Mouse (Mus musculus) spleen, embryonic (tissue): Measurements from ENCODE around the gene Cyp1a1.

Experiments
- CTCF ChIA-PET: fragments of 350-600 bp; sonication (Branson Sonifier 250); formaldehyde crosslinking; loops from one replicate; lab custom pipeline; 2022; lab: Charles Lee

Cyp1a1 gene

DNA sequence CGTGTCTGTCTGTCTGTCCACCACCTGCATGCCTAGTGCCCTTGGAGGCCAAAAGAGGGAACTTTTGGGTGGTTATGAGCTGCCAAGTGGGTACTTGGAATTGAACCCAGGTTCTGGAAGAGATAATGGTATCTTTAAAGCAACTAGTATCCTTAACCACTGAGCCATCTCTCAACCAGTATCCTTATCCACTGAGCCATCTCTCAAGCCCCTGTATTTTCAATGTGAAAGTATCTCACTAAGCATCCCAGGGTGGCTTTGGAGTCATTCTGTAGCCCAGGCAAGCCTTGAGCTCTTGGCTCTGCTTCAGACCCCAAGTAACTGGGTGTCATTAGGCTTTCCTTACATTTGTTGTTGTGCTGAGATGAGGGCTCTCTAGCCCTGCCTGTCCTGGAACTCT, 32.8 kb upstream of the Cyp1a1 start:
- CTCF ChIA-PET: interaction anchor here (0.6 to 2.2 kb wide), 5 partner anchors 9 to 131 kb away, joined by 3 to 17 read pairs (median 5); no protein-coding TSS in a partner anchor

DNA sequence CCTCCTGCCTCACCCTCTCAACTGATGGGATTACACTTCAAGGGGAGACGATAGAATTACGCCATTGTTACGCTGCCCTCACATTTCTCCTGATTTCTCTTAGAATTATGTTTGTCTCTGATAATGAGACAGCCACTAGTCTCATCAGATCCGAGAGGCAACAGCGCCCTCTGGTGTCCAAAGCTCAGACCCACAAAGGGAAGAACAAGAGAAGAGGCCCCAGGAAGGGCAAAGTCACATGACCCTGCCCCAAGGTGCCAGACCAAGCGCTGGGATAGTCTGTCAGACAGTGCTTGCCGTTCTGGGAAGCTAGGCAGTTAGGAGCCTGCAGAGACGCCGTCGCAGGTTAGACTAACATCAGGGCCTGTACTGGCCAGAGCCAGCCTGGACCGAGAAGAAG, 32.0 kb upstream of the Cyp1a1 start:
- CTCF ChIA-PET: interaction anchor here (0.6 to 2.2 kb wide), 8 partner anchors 17 to 131 kb away, joined by 3 to 17 read pairs (median 4); no protein-coding TSS in a partner anchor

DNA sequence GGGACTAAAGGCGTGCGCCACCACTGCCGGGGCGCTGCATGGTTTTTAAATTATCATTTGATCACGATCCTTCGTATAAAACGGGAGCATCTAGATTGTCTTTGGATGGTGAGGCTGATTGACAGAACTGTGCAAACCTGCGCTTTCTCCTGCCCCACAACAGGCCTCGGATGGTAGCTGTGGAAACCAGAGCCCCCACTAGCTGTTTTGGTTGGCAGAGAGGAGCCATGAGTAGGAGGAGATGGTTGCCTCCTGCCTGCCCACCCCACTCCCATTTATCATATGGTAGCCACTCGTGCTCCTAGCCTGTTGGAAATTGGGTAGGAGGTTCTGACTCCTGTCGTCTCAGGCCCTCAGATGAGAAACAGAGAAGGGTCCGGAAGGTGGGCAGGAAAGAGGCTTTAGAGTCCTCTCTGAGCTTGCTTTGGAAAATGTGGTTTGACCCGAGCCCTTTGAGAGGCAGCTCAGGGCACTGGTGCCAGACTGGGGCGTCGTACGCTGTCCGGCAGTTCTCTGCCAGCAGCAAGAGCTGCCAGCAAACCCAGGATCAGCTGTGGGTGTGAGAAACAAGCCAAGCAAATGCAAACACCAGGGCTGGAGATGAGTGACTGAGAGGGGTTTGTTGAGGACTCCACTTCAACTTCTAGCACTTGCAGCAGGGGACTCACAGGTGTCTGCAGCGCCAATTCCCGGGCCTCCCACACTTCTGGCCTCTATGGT, 30.9 kb upstream of the Cyp1a1 start:
- CTCF ChIA-PET: interaction anchor here (0.6 to 2.2 kb wide), 2 partner anchors 27 to 115 kb away, joined by 3 to 17 read pairs; no protein-coding TSS in a partner anchor

DNA sequence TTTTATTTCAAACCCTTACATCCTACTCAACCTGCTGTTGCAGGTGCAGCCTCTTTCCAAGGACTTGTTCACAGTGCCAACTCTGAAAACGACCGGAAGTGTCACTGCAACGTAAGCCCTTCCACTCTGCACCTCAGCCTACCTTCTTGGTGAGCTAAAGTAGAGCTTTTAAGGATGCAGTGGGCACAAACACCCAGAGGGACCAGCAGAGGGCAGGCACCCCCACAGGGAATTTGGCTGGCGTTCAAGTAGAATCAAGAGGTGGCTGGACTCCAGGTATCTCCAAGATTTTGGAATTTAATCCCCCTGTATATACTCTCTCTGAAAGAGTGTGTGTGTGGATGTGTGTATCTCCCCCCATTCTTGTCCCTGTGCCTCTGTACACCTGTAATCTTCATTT, 29.9 kb upstream of the Cyp1a1 start:
- CTCF ChIA-PET: interaction anchor here (0.7 kb wide), 1 partner anchor 19 kb away, joined by 3 read pairs; no protein-coding TSS in a partner anchor

DNA sequence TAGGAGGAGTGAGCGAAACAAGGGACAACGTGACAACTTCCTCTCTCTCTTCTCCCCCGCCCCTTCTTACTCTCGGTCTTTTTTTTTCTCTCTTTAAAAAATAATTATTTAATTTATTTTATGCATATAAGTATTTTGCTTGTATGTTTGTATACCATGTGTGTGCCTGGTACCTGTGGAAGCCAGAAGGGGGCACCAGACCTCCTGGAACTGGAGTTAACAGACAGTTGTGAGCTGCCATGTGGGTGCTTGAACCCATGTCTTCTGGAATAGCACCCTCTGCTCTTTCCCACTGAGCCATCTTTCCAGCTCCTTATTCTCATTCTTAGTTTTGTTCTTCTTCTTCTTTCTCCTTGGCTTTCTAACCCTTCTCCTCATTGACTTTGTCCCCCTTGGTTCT, 28.8 kb upstream of the Cyp1a1 start:
- CTCF ChIA-PET: interaction anchor here (0.6 to 1.2 kb wide), 5 partner anchors 25 to 499 kb away, joined by 3 to 5 read pairs (median 4); partner anchors contain the start of gene Ulk3

DNA sequence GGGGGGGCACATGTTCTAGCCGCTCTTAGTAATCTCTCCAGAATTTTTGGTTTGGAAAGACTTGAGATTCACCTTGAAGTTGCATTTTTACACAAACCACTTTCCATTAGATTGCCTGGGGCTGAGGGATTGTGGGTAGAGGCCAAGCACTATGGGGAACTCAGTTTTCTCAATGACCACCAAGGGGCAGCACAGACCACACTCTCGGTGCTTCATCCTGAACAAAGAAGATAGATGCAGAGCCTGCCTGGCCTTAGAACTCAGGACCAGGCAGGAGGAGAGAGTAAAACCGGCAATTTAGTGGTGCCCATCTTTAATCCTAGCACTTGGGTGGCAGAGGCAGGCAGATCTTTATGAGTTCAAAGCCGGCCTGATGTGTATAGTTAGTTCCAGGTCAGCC, 28.0 kb upstream of the Cyp1a1 start:
- CTCF ChIA-PET: interaction anchor here (0.6 to 1.2 kb wide), 5 partner anchors 34 to 594 kb away, joined by 3 to 5 read pairs (median 4); no protein-coding TSS in a partner anchor

DNA sequence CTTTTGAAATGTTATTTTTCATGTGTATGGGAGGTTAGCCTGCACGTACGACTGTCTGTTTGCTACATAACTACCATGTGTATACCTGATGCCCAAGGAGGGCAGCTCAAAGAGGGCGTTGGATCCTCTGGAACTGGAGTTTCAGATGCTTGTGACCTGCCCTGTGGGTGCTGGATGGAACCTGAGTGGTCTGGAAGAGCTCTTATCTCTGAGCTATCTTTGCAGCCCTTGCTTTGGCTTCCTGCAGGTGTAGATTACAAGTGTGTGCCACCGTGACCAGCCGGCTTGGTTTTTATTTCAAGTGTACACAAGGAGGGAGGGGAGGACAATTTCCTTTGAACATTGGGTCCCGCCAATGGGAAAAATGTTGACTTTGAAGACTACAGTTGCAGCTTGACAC, 27.2 kb upstream of the Cyp1a1 start:
- CTCF ChIA-PET: interaction anchor here (0.7 to 0.9 kb wide), 3 partner anchors 71 to 328 kb away, joined by 3 read pairs; partner anchors contain the start of gene Ulk3

DNA sequence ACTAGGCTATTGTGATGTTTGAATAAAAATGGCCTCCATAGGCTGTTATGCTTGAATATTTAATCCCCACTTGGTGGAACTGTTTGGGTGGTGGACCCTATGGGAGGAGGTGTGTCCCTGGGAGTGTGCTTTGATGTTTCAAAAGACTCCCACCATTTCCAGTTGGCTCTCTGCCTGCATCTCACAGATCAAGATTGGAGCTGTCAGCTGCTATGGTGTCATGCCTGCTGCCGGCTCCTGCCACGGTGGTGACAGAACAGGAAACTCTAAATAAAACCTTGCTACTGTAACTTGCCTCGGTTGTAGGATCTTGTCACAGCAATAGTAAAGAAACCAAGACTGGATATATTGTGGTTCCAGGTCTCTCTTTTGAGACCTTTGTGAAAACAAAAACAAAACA, 26.2 kb upstream of the Cyp1a1 start:
- CTCF ChIA-PET: no interaction called here

DNA sequence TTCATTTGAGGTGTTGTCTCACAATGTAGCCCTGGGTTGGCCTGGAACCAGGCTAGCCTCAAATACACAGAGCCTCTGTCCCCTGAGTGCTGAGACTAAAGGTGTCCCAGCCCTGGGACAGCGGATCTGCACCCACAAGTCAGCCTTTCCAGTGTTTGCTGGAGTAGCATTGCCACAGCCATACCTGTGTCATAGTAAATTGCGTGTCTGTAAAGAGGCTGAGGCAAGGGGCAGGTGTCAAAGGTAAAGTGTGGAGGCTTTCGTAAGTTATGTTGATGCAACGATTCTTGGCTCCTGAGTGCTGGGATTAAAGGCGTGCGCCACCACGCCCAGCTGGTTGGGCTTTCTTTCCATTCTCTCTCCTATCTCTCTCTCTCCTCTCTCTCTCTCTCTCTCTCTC, 23.1 kb upstream of the Cyp1a1 start:
- CTCF ChIA-PET: interaction anchor here (0.6 kb wide), 1 partner anchor 123 kb away, joined by 5 read pairs; no protein-coding TSS in a partner anchor

DNA sequence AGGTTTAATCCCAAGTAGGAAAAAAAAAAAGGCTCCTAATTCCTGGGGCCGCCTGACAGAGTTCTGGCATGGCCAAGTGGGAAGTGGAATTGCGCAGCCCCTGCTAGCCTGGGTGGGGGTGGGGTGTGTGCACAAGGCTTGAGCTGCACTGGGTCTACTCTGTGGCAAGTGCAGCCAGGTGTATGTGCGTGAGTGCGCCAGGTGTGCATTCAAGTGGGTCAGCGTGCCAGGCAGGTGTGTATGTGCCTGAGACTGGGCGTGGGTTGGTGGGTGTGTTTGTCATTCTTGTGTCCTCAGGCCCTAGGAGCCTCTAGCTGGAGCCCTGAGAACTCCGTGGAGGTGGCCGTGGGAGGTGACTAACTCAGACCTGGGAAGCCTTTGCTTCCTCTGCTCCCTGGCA, 21.2 kb upstream of the Cyp1a1 start:
- CTCF ChIA-PET: no interaction called here

DNA sequence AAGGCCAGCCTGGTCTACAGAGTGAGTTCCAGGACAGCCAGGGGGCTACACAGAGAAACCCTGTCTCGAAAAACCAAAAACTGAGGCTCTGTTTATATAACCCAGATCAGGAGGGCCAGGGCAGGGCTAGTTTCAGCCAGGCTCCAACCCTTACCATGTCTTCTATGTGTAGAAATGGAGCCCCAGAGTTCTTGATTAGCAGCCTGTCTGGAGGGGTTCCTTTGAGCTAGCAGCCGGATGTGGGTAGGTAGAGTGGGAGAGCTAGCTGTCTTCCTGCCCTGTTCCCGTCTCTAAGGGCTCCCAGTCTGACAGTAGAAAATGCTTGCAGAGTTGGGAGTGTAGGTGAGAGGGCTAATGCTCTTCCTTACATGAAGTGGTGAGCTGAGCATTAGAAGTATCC, 20.6 kb upstream of the Cyp1a1 start:
- CTCF ChIA-PET: no interaction called here

DNA sequence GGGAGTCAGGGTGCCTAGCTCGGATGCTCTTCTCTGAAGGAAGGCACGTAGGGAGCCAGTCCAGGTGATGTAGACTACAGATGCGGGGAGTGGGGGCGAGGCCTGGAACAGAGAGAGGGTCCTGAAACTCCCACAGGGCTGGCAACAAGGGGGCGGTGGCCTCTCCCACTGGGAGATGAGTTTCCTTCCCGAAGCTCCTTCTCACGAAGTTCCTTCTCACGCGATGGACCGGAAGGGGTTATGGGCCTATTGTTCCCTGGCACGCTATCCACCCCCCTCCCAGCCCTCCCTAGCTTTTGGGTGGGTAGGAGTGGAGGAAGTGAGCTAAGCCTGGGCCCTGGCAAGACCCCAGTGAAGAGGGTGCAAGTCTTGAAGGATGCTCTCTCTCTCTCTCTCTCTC, 19.9 kb upstream of the Cyp1a1 start:
- CTCF ChIA-PET: interaction anchor here (0.7 kb wide), 1 partner anchor 41 kb away, joined by 6 read pairs; no protein-coding TSS in a partner anchor

DNA sequence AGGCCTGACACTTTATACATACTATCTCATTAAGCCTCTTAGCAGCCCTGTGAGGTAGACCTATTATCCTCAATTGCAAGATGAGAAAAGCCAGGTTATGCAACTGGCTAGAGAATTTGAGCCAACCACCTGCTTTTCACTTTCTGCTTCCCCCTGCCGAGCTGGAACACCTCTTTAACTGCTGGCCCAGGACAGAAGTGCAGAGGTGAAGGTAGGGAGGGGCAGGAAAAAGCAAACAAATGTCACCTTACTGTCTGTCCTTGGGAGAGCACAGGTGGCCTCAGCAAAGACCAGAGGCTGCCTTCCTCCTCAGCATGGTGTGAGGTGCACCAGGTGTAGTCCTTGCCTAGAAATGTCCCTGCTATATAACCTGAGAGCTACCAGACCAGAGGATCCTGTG, 19.5 kb upstream of the Cyp1a1 start:
- CTCF ChIA-PET: interaction anchor here (0.7 kb wide), 1 partner anchor 41 kb away, joined by 6 read pairs; no protein-coding TSS in a partner anchor

DNA sequence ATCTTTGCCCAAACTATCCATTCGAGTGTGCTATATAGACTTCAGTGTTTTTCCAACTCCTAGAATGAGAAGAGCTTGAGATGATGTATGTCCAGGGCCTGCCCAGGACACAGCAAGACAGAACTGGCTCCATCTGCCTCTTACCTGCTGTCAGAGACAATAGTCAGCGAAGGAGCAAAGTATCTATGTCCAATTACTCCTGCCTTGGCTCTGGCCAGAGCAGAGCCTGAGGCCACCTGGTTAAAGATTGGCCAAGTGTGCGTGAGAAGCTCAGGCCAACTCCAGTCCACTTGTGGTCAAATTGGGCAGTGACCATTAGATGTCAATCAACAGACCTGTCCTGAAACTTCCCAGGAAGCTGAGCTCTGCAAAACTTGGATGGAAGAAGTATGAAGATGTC, 18.2 kb upstream of the Cyp1a1 start:
- CTCF ChIA-PET: no interaction called here

DNA sequence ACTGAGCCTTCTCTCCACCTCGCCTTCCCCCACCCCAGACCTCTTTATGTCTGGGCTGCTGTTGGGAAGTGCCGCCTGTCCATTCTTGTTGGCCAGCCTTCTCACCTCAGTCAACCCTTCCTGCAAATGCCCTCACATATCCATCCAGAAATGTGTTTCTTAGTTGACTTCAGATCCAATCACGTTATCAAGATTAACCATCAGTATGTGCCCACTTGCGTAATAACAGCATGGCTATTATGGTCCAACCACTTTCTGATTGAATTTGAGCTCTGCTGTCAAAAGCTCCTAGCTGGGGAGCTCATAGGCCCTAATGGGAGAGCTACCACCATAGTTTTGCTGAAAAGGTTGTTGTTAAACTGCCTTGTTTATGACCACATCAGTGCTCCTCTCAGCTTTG, 16.7 kb upstream of the Cyp1a1 start:
- CTCF ChIA-PET: no interaction called here

DNA sequence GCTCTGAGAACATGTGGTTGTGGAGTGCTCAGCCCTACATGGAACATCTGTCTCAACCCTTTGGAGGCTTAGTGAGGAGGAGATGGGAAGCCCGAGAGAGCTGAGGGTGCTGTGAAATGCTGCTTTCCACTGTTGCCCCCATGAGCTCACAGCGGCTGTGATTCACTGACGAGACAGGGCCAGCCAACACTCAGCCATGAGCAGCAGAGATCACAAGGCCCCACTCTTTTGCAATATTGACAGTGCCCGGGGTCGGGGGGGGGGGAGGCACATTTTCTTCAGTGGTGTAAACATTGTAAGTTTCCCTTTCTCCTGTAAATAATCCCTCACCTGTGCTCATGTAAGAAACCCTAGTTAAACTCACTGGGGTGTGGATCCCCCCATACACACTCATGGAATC, 16.2 kb upstream of the Cyp1a1 start:
- CTCF ChIA-PET: no interaction called here

DNA sequence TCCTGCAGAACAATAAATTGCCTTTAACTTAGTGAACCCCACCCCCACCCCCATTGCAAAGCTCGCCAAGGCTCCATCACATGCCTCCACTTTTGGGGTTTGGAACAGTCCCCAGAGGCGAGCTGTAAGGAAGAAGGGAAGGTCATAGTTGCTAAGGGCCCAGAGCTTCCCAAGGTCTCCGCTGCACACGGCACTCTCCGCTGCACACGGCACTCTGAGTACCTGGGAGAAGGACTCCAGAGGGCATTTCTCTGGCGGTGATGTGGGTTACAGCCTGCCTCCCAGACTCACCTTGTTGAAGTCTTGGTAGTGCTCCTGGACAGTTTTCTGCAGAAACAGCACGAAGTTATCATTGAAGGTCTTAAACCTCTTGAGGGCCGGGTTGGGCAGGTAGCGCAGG, 6.3 kb upstream of the Cyp1a1 start:
- CTCF ChIA-PET: interaction anchor here (0.6 kb wide), 1 partner anchor 66 kb away, joined by 4 read pairs; no protein-coding TSS in a partner anchor

DNA sequence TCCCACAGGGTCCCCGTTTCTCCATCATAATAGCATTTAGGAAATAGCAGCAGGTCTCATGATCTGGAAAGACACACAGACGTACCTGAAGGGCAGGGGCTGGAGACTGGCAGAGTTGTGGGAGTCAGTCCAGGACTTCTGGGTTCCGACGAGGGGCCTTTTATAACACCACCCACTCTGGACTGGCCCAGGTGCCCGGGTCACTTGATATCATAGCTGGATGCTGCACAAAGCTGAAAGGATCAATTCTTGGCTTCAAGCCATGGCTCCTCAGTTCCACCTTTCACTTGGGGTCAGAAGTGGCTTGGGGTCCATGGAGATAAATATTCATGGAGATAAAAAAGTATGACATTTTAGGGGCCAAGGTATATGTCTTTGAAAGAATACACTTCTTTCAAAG, 4.2 kb upstream of the Cyp1a1 start, which contains the start of gene Cyp1a2:
Cyp1a2 (minus strand) TSS at position 184 of the 400 bp plus-strand sequence.
- CTCF ChIA-PET: no interaction called here

DNA sequence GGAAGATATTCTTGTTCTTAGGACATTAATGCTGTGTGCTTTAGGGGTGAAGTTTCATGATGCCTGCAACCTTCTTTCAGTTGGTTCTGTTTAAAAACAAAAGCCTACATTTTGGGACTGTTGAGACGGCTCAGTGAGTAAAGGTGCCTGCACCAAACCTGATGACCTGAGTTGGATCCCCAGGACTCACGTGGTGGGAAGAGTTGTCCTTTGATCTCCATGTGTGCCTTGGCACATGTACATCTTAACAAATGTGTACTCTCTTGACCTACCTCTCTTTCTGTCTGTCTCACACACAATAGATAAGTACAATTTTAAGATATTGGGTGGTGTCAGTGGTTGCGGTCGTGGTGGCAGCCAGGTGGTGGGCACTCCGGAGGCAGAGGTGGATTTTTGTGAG, 1.7 kb upstream of the Cyp1a1 start:
- CTCF ChIA-PET: no interaction called here

DNA sequence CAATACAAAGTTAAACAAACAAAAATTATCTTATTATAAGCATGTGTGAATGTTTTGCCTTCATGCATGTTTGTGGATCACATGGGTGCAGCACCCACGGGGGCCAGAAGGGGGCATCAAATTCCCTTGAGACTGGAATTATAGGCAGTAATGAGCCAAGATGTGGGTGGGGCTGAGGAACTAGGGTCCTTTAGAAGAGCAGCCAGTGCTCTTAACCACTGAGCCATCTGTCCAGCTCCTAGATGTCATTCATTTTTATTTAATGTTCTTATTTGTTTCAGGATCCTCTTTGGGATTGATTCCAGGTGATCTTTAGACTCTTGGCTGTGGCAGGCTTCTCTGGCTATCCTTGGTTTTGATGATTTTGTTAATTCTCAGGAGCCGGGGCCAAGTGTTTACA, 430 bp downstream of the Cyp1a1 start:
- CTCF ChIA-PET: no interaction called here

DNA sequence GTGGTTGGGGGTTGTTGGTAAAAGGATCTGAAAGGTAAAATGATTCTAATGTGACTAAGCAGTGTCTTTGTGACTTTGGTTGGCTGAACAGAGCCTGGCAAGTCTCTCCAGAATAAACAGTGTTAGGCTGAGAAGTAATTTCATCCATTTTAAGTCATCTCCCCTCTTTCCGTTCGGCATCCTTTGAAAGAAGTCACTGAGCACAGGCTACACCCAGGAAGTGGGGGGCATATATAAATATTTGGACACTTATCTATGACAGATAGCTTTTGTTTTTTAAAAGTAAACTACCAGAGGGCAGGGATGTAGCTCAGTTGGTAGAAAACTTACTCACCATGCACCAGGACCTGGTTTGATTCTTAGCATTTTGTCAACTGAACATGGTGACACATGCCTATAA, 878 bp downstream of the Cyp1a1 start:
- CTCF ChIA-PET: no interaction called here

DNA sequence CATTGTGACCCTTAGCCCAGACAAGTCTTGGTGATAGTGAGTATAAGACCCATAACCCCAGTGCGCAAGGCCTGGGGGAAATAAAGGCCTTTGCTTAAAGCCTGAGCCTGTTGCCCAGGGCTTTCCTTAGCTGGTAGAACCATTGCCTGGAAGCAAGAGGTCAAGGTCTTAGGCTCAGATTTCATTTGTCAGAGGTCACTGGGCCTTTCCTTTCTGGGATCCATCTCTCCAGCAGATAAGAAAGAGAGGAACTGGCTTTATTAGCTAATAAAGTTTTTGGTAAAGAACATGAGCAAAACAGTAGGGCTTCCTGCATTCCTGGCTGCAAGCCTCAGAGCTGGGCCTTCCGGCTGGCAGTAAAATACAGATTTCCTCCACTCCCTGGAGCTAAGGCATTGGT, 6.4 kb downstream of the Cyp1a1 start:
- CTCF ChIA-PET: interaction anchor here (0.6 to 1.0 kb wide), 2 partner anchors 35 to 50 kb away, joined by 3 to 5 read pairs; no protein-coding TSS in a partner anchor
